Mouse (Mus musculus): ENCODE data around the gene Nes. TPM values are rescaled to one million over a fixed set of nuclear protein-coding genes. Genes with fewer than 3 reads are reported as not detected.

Nes gene
- total RNA-seq (2017): 0.58 to 2.0 TPM (median 1.6 TPM) in 3 replicates

DNA sequence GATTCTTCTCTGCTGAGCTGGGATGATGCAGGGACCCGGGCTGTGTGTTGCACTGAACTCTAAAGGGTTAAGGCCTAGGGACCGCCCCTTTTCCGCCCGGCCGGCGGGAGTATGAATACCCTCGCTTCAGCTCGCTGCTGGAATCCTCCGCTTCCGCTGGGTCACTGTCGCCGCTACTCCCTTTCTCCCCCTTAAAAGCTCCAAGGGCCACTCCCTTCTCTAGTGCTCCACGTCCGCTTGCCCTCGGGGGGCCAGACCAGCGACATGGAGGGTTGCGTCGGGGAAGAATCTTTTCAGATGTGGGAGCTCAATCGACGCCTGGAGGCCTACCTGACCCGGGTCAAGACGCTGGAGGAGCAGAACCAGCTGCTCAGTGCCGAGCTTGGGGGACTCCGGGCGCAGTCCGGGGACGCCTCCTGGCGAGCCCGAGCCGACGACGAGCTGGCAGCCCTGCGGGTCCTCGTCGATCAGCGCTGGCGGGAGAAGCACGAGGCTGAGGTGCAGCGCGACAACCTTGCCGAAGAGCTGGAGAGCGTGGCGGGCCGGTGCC is at the start of gene Nes:
Gene Nes (plus strand): TSS at position 140 of the 550 bp plus-strand sequence.
- ATAC-seq (replicated peaks; ENCODE audit: insufficient number of reproducible peaks, low FRiP score, low TSS enrichment, poor library complexity, severe bottlenecking): no peak

- ATAC-seq (replicated peaks; ENCODE audit: insufficient number of reproducible peaks, low FRiP score, low TSS enrichment, poor library complexity, severe bottlenecking): no peak
Measured at GRCm38 (mm10) chr3:87924996-87925395, 45.9 kb upstream of the Nes start.

GRCm38 (mm10) chr3:87927452-87927851 is 43.4 kb upstream of the Nes start:
- ATAC-seq (replicated peaks; ENCODE audit: insufficient number of reproducible peaks, low FRiP score, low TSS enrichment, poor library complexity, severe bottlenecking): no peak

- peak; percentile 23; the same call in 1 of the 2 replicates for ATAC-seq (replicated peaks; ENCODE audit: insufficient number of reproducible peaks, low FRiP score, low TSS enrichment, poor library complexity, severe bottlenecking)
Measured at GRCm38 (mm10) chr3:87929341-87930077, 41.4 kb upstream of the Nes start.

GRCm38 (mm10) chr3:87930078-87930795 is 40.6 kb upstream of the Nes start, which contains the start of the genes Isg20l2 and Rrnad1:
Isg20l2 (plus strand) TSS chr3:87930314.
Rrnad1 (minus strand) TSS chr3:87930717.
- peak; percentile 95 for ATAC-seq (replicated peaks; ENCODE audit: insufficient number of reproducible peaks, low FRiP score, low TSS enrichment, poor library complexity, severe bottlenecking)

DNA sequence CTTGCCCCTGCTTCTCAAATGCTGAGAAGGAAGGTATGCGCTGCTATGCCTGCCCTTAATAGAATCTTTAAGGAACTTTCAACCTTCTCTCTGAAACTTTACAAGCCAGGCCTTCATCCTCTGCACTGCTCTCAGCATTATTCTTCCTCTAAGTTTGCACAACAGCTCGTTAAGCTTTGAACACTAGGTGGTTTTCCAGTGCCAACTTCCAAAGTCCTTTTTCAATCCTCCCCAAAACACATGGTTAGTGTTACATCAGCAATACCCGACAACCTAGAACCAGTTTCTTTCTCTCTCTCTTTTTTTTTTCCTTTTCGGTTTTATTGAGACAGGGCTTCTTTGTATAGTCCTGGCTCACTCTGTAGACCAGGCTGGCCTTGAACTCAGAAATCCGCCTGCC is 36.9 kb upstream of the Nes start:
- no peak for ATAC-seq (replicated peaks; ENCODE audit: insufficient number of reproducible peaks, low FRiP score, low TSS enrichment, poor library complexity, severe bottlenecking)

DNA sequence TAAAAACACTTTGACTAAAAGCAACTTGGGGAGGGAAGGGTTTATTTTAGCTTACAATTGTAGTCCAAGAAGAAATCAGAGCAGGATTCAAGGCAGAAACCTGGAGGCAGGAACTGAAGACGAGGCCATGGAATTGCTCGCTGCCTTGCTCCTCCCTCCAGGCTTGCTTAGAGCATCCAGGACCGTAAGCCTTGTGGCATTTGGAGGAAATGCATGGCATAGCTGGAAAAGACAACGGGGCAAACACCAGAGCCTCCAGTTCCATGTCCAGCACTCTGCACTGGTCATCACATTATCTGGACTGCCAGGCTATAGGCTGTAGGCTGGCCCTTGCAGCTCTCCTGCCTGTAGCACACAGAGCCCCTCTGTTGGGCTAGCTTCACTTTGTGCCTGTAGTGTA is 36.4 kb upstream of the Nes start:
- no peak for ATAC-seq (replicated peaks; ENCODE audit: insufficient number of reproducible peaks, low FRiP score, low TSS enrichment, poor library complexity, severe bottlenecking)

DNA sequence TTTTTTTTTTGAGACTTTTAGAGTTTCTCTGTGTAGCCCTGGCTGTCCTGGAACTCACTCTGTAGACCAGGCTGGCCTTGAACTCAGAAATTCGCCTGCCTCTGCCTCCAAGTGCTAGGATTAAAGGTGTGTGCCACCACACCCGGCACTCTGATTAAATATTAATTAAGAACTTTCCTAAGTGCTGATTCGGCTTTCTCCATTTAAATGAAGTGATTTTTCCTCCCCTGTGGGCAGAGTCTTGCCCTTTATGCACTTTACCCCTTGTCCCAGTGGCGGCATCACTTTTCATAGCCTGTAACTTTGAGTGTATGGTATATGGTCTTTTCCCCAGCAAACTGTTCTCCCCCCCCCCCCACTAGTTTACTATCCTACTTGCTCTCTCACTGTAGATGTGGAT is 35.7 kb upstream of the Nes start:
- no peak for ATAC-seq (replicated peaks; ENCODE audit: insufficient number of reproducible peaks, low FRiP score, low TSS enrichment, poor library complexity, severe bottlenecking)

- 0 out of 2 replicates have a peak, but pooled peaks have one; percentile 57 for ATAC-seq (replicated peaks; ENCODE audit: insufficient number of reproducible peaks, low FRiP score, low TSS enrichment, poor library complexity, severe bottlenecking)
Measured at GRCm38 (mm10) chr3:87935776-87936175, 35.1 kb upstream of the Nes start.

DNA sequence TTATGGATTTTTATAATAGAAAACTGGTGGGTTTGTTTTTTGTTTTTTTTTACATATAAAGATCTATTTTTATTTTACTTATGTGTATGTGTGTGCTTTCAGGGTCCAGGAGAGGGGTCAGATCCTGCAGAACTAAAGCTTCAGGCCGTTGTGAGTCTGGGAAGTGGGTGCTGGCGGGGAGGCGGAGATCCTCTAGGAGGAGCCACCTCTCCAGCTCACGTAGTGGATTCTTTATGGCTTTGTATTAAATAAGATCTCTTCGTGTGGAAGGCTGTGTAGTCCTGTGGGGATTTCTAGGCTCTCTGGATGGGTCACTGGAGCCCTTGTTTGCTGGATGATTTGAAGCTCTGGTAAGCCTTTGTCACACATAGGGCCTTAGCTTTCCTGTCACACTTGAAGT is 30.3 kb upstream of the Nes start:
- ATAC-seq (replicated peaks; ENCODE audit: insufficient number of reproducible peaks, low FRiP score, low TSS enrichment, poor library complexity, severe bottlenecking): no peak

DNA sequence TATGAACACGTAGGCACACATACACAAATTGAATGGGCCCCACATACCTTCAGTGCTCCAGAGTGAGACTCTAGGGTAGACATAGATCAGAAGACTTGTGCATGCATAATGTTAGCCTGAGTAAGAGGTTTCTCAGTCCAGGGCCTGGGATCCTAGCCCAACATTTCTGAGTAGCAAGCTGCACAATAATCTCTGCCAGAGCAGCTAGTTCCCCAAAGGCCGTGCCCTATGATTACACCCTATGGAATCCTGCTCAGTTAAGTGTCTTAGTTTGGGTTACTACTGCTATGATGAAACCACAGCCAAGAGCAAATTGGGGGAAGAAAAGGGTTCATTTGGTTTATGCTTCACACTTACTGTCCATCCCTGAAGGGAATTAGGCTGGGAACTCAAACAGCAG is 28.4 kb upstream of the Nes start:
- no peak for ATAC-seq (replicated peaks; ENCODE audit: insufficient number of reproducible peaks, low FRiP score, low TSS enrichment, poor library complexity, severe bottlenecking)

DNA sequence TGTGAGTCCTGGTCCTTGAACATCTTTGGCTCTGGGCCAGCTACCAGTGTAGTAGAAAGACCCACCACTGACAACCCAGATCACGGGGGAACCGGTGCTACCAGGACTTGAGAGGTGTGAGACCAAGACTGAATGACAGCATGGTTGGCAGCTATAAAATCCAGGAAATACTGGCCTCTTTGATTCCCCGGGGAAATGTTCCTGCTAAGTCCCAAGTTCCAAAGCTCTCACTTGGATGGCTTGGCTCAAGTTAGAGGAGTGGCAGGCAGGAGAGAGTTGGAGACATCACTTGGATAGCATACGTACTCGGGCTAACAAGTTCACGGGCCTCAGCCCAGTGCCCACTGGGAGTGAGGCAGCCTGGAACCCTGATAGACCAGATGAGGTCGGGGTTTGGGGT is 27.3 kb upstream of the Nes start:
- no peak for ATAC-seq (replicated peaks; ENCODE audit: insufficient number of reproducible peaks, low FRiP score, low TSS enrichment, poor library complexity, severe bottlenecking)

- ATAC-seq (replicated peaks; ENCODE audit: insufficient number of reproducible peaks, low FRiP score, low TSS enrichment, poor library complexity, severe bottlenecking): no peak
Measured at GRCm38 (mm10) chr3:87944838-87945600, 25.9 kb upstream of the Nes start.

GRCm38 (mm10) chr3:87945781-87946540 is 24.9 kb upstream of the Nes start:
- no peak for ATAC-seq (replicated peaks; ENCODE audit: insufficient number of reproducible peaks, low FRiP score, low TSS enrichment, poor library complexity, severe bottlenecking)

- ATAC-seq (replicated peaks; ENCODE audit: insufficient number of reproducible peaks, low FRiP score, low TSS enrichment, poor library complexity, severe bottlenecking): no peak
Measured at GRCm38 (mm10) chr3:87946541-87946860, 24.4 kb upstream of the Nes start.

GRCm38 (mm10) chr3:87947056-87947810 is 23.6 kb upstream of the Nes start:
- no peak for ATAC-seq (replicated peaks; ENCODE audit: insufficient number of reproducible peaks, low FRiP score, low TSS enrichment, poor library complexity, severe bottlenecking)

- ATAC-seq (replicated peaks; ENCODE audit: insufficient number of reproducible peaks, low FRiP score, low TSS enrichment, poor library complexity, severe bottlenecking): no peak
Measured at GRCm38 (mm10) chr3:87947811-87948199, 23.1 kb upstream of the Nes start.
